Mouse (Mus musculus): ENCODE measurements around the gene Ccdc51.

The Ccdc51 gene

DNA sequence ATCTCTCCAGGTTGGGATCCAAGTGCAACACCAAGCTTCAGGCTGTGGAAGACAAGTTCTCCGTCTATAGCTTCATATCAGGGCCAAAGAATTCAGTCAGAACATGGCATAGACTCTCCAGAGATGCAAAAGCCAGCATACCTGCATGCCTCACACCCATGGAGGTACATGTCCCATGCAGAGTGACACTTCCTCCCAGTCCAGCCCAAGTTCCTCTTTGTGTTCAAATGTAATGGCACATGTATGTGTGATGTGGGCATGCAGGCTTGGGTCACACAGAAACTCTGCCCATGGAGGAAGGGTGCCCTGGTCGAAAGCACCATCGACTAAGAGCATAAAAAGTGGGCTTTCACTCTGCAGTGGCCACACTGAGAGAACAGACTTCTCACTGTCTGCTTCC is 41.9 kb downstream of the Ccdc51 start:
- no peak for DNase-seq

DNA sequence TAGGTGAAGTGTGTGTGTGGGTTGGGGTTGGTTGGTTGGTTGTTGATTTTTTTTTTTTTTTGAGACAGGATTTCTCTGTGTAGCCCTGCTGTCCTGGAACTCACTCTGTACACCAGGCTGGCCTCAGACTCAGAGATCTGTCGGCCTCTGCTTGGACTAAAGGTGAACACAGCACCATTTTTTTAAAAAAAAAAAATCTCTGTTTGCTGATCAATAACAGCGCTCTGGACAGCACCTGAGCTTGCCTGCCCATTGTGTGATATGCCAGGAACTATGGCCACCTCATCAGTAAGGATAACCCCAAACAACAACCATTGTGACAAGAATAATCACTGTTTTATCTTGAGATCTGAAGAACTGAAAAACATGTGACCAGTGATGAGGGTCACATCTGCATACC is 42.8 kb downstream of the Ccdc51 start:
- no peak for DNase-seq

DNA sequence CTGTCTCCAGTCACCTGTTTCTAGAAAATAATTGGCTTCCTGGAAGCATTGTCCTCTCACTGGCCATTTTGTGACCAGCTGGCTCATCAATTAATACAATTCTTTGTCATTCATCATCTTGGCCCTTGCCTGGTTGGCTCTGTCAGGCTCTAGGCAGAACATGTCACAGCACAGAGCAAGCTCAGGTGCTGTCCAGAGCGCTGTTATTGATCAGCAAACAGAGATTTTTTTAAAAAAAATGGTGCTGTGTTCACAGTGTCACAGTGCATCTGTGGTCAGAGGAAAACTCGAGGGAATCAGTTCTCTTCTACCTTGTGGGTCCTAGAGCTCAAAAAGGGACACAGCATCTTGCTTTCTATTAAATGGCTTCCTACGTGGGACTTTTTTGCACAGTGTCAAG is 43.2 kb downstream of the Ccdc51 start:
- DNase-seq = no peak

DNA sequence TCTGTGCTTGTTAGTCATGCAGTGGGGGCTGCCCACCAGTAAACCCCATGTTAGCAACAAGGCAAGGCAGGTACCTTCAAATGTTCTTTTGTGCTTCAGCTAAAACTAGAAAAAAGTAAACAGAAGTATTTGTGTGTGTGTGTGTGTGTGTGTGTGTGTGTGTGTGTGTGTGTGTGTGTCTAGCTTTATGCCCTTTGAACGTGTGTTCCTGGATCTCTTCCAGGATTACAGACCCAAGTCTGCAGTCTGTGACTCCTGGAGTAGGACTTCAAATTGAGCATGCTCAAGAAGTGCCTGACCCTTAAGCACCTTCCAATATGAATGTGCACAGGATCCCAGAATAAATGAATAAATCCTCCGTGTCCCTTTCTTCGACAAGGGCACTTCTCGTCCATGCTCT is 44.8 kb downstream of the Ccdc51 start:
- DNase-seq = no peak

GRCm38 (mm10) chr9:109128211-109128610 is 45.9 kb downstream of the Ccdc51 start:
- peak; percentile 57 to 68 for DNase-seq

GRCm38 (mm10) chr9:109130076-109130475 is 47.8 kb downstream of the Ccdc51 start:
- no peak for DNase-seq

DNA sequence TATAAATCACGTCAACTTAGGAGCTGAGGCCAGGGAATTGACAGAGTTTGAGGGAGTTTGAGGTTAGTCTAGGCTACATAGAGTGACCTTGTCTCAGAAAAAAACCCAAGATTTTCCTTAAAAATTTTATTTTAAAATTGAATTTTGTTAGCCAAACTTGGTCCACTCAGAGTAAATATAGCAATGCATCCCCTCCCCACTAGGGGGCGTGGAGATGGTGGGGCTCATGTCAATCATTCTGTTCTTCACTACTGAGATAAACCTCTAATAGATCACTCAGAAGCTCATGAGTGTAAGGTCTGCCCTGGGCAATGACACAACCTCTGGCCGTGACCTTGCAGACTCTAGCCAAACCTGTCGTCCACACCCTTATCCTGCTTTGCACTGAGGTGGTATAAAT is 58.1 kb downstream of the Ccdc51 start:
- DNase-seq = peak in 1 of 2 experiments; percentile 16

Measured in cerebellum, postnatal 10 days (tissue).